Mouse (Mus musculus) erythroblast, adult 5-6 weeks (primary cell): ENCODE data around the gene Ccdc106. TPM values are rescaled to one million over a fixed set of nuclear protein-coding genes. Genes with fewer than 3 reads are reported as not detected.

Source experiments
- ATAC-seq: replicated peaks from 2 replicates; pipeline ENCODE4 v1.8.0; 2016; ENCODE audit warnings: moderate number of reproducible peaks, mild to moderate bottlenecking, moderate TSS enrichment, inconsistent platforms; ENCODE audit not compliant: poor library complexity, low FRiP score, severe bottlenecking
- total RNA-seq, 2 experiments: library from RNA; stranded (forward) in 1 of 2; stranded (reverse) in 1 of 2; fragments of 150-400 nt in 1 of 2; fragments of 200-764, 138-1000 nt in 1 of 2; gene quantifications; 2 replicates each; pipeline versions ENCODE4 v1.2.3 to v1.2.4; 2015 to 2017; ENCODE audit warnings: low replicate concordance in 2 of 2

Gene Ccdc106
- total RNA-seq, 2 experiments from 2014 or later, result not detected

DNA sequence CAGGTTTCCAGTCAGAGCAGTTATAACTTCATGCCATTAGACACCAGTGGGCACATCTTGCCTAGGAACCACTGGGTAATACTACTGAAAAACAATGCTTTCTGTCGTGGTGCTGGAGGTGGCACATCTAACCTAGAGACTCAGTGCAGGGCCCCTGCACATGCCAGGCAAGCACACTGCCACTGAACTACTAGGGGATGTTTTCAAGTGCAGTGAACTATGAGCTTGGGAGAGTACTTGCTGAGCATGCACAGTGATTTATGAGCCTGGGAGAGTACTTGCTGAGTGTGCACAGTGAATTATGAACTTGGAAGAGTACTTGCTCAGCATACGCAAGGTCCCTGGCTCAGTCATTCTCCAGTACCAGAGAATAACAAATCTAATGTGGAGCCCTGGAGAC is 82.2 kb downstream of the Ccdc106 start:
- no peak for ATAC-seq

DNA sequence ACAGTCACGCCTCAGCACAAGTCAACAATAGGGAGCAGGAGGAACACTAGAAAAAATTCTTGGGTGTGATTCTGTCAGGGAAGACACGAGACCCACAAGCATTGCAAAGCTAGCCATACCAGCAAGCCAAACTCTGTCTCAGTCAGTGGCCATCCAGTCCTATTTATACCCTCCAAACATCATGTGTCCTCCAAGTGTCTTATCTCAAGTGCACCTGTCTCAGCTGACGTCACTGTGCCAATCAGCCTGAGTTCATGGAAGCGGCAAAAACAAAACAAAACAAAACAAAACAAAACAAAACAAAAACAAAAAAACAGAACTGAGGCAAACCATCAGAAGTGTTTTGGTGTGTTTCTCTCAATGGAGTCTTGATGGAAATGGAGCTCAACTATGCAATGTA is 87.9 kb downstream of the Ccdc106 start:
- ATAC-seq, result no peak

DNA sequence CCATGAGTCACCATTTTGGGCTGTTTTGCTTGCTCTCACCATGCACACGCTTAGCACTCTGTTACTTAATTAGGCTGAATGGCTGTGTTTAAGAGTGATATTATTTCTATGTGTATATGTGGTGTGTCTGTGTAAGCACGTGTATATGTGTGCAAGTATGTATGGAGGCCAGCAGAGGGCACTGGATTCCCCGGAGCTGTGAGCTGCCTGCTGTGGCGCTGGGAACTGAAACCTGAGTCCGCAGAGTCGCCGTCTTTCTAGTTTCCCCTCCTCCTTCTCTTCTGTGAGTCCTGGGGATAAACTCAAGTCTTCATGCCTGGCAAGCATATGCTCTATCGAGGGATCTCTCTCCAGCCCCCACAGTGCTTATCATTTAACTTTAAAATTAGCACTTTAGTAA is 88.9 kb downstream of the Ccdc106 start:
- ATAC-seq, result no peak

Other genes with a start within 250 kb of the Ccdc106 start
- not detected in 2 replicates for gene Fam71e2, start 249.3 kb upstream of the Ccdc106 start, total RNA-seq (2015; ENCODE audit: low replicate concordance)
- not detected in 2 replicates for gene Fam71e2, start 249.3 kb upstream of the Ccdc106 start, total RNA-seq (2017; ENCODE audit: low replicate concordance)
- gene Il11, start 237.7 kb upstream of the Ccdc106 start, total RNA-seq (2015; ENCODE audit: low replicate concordance), result not detected in 2 replicates
- gene Il11, start 237.7 kb upstream of the Ccdc106 start, total RNA-seq (2017; ENCODE audit: low replicate concordance), result not detected in 2 replicates
- not detected in 2 replicates for gene Tmem190, start 237.6 kb upstream of the Ccdc106 start, total RNA-seq (2015; ENCODE audit: low replicate concordance)
- gene Tmem190, start 237.6 kb upstream of the Ccdc106 start, total RNA-seq (2017; ENCODE audit: low replicate concordance), result not detected in 2 replicates
- gene Tmem238, start 230.9 kb upstream of the Ccdc106 start, total RNA-seq (2015; ENCODE audit: low replicate concordance), result 4.0 and 7.5 TPM in 2 replicates
- gene Tmem238, start 230.9 kb upstream of the Ccdc106 start, total RNA-seq (2017; ENCODE audit: low replicate concordance), result 0.17 and 1.1 TPM in 2 replicates
- gene Rpl28, start 227.7 kb upstream of the Ccdc106 start, total RNA-seq (2015; ENCODE audit: low replicate concordance), result 304 and 336 TPM in 2 replicates
- 65.4 and 203 TPM in 2 replicates for gene Rpl28, start 227.7 kb upstream of the Ccdc106 start, total RNA-seq (2017; ENCODE audit: low replicate concordance)
- gene Ube2s, start 208.0 kb upstream of the Ccdc106 start, total RNA-seq (2015; ENCODE audit: low replicate concordance), result 167 and 232 TPM in 2 replicates
- gene Ube2s, start 208.0 kb upstream of the Ccdc106 start, total RNA-seq (2017; ENCODE audit: low replicate concordance), result 97.4 and 134 TPM in 2 replicates
- not detected in 2 replicates for gene Shisa7, start 175.9 kb upstream of the Ccdc106 start, total RNA-seq (2015; ENCODE audit: low replicate concordance)
- gene Shisa7, start 175.9 kb upstream of the Ccdc106 start, total RNA-seq (2017; ENCODE audit: low replicate concordance), result not detected in 2 replicates
- gene Isoc2b, start 150.3 kb upstream of the Ccdc106 start, total RNA-seq (2015; ENCODE audit: low replicate concordance), result 2.3 and 3.3 TPM in 2 replicates
- gene Isoc2b, start 150.3 kb upstream of the Ccdc106 start, total RNA-seq (2017; ENCODE audit: low replicate concordance), result 5.1 and 13.9 TPM in 2 replicates
- gene Isoc2a, start 143.4 kb upstream of the Ccdc106 start, total RNA-seq (2015; ENCODE audit: low replicate concordance), result not detected in 2 replicates
- 2.4 and 3.2 TPM in 2 replicates for gene Isoc2a, start 143.4 kb upstream of the Ccdc106 start, total RNA-seq (2017; ENCODE audit: low replicate concordance)
- not detected in 2 replicates for gene Gm36210, start 114.0 kb upstream of the Ccdc106 start, total RNA-seq (2015; ENCODE audit: low replicate concordance)
- not detected in 2 replicates for gene Gm36210, start 114.0 kb upstream of the Ccdc106 start, total RNA-seq (2017; ENCODE audit: low replicate concordance)
- gene Zfp628, start 105.3 kb upstream of the Ccdc106 start, total RNA-seq (2015; ENCODE audit: low replicate concordance), result 1.7 and 2.3 TPM in 2 replicates
- 1.5 and 2.0 TPM in 2 replicates for gene Zfp628, start 105.3 kb upstream of the Ccdc106 start, total RNA-seq (2017; ENCODE audit: low replicate concordance)
- gene Nat14, start 98.5 kb upstream of the Ccdc106 start, total RNA-seq (2015; ENCODE audit: low replicate concordance), result 1.7 TPM in 1 of 2 replicates, not detected in the other
- gene Nat14, start 98.5 kb upstream of the Ccdc106 start, total RNA-seq (2017; ENCODE audit: low replicate concordance), result 2.5 TPM in 1 of 2 replicates, not detected in the other
- not detected in 2 replicates for gene Ssc5d, start 94.8 kb upstream of the Ccdc106 start, total RNA-seq (2015; ENCODE audit: low replicate concordance)
- 0.28 TPM in 1 of 2 replicates, not detected in the other for gene Ssc5d, start 94.8 kb upstream of the Ccdc106 start, total RNA-seq (2017; ENCODE audit: low replicate concordance)
- not detected in 2 replicates for gene Sbk2, start 56.1 kb upstream of the Ccdc106 start, total RNA-seq (2015; ENCODE audit: low replicate concordance)
- not detected in 2 replicates for gene Sbk2, start 56.1 kb upstream of the Ccdc106 start, total RNA-seq (2017; ENCODE audit: low replicate concordance)
- not detected in 2 replicates for gene Sbk3, start 49.4 kb upstream of the Ccdc106 start, total RNA-seq (2015; ENCODE audit: low replicate concordance)
- not detected in 2 replicates for gene Sbk3, start 49.4 kb upstream of the Ccdc106 start, total RNA-seq (2017; ENCODE audit: low replicate concordance)
- 1.3 TPM in 1 of 2 replicates, not detected in the other for gene Zfp579, start 24.4 kb upstream of the Ccdc106 start, total RNA-seq (2015; ENCODE audit: low replicate concordance)
- 0.84 and 1.4 TPM in 2 replicates for gene Zfp579, start 24.4 kb upstream of the Ccdc106 start, total RNA-seq (2017; ENCODE audit: low replicate concordance)
- 4.6 and 10.2 TPM in 2 replicates for gene Zfp524, start 6.1 kb upstream of the Ccdc106 start, total RNA-seq (2015; ENCODE audit: low replicate concordance)
- 4.6 and 7.8 TPM in 2 replicates for gene Zfp524, start 6.1 kb upstream of the Ccdc106 start, total RNA-seq (2017; ENCODE audit: low replicate concordance)
- 6.7 and 9.2 TPM in 2 replicates for gene Fiz1, start 5.9 kb upstream of the Ccdc106 start, total RNA-seq (2015; ENCODE audit: low replicate concordance)
- 2.6 and 4.2 TPM in 2 replicates for gene Fiz1, start 5.9 kb upstream of the Ccdc106 start, total RNA-seq (2017; ENCODE audit: low replicate concordance)
- not detected in 2 replicates for gene Gm44973, start 5.1 kb upstream of the Ccdc106 start, total RNA-seq (2015; ENCODE audit: low replicate concordance)
- gene Gm44973, start 5.1 kb upstream of the Ccdc106 start, total RNA-seq (2017; ENCODE audit: low replicate concordance), result not detected in 2 replicates
- 2.3 and 3.1 TPM in 2 replicates for gene Zfp865, start 177 bp upstream of the Ccdc106 start, total RNA-seq (2015; ENCODE audit: low replicate concordance)
- 1.7 and 2.2 TPM in 2 replicates for gene Zfp865, start 177 bp upstream of the Ccdc106 start, total RNA-seq (2017; ENCODE audit: low replicate concordance)
- not detected in 2 replicates for gene 4632433K11Rik, start 13.6 kb downstream of the Ccdc106 start, total RNA-seq (2015; ENCODE audit: low replicate concordance)
- 0.60 TPM in 1 of 2 replicates, not detected in the other for gene 4632433K11Rik, start 13.6 kb downstream of the Ccdc106 start, total RNA-seq (2017; ENCODE audit: low replicate concordance)
- gene Zfp784, start 17.9 kb downstream of the Ccdc106 start, total RNA-seq (2015; ENCODE audit: low replicate concordance), result not detected in 2 replicates
- 0.84 TPM in 1 of 2 replicates, not detected in the other for gene Zfp784, start 17.9 kb downstream of the Ccdc106 start, total RNA-seq (2017; ENCODE audit: low replicate concordance)
- not detected in 2 replicates for gene Zfp580, start 31.0 kb downstream of the Ccdc106 start, total RNA-seq (2015; ENCODE audit: low replicate concordance)
- gene Zfp580, start 31.0 kb downstream of the Ccdc106 start, total RNA-seq (2017; ENCODE audit: low replicate concordance), result 0.26 TPM in 1 of 2 replicates, not detected in the other
- 42.3 and 45.8 TPM in 2 replicates for gene U2af2, start 41.6 kb downstream of the Ccdc106 start, total RNA-seq (2015; ENCODE audit: low replicate concordance)
- gene U2af2, start 41.6 kb downstream of the Ccdc106 start, total RNA-seq (2017; ENCODE audit: low replicate concordance), result 48.8 and 56.9 TPM in 2 replicates
- gene Epn1, start 59.7 kb downstream of the Ccdc106 start, total RNA-seq (2015; ENCODE audit: low replicate concordance), result 42.2 and 42.5 TPM in 2 replicates
- gene Epn1, start 59.7 kb downstream of the Ccdc106 start, total RNA-seq (2017; ENCODE audit: low replicate concordance), result 51.2 and 86.8 TPM in 2 replicates
- gene Rfpl4, start 96.4 kb downstream of the Ccdc106 start, total RNA-seq (2015; ENCODE audit: low replicate concordance), result not detected in 2 replicates
- not detected in 2 replicates for gene Rfpl4, start 96.4 kb downstream of the Ccdc106 start, total RNA-seq (2017; ENCODE audit: low replicate concordance)
- not detected in 2 replicates for gene Rasl2-9, start 105.4 kb downstream of the Ccdc106 start, total RNA-seq (2015; ENCODE audit: low replicate concordance)
- not detected in 2 replicates for gene Rasl2-9, start 105.4 kb downstream of the Ccdc106 start, total RNA-seq (2017; ENCODE audit: low replicate concordance)
- gene Vmn1r55, start 129.1 kb downstream of the Ccdc106 start, total RNA-seq (2015; ENCODE audit: low replicate concordance), result not detected in 2 replicates
- gene Vmn1r55, start 129.1 kb downstream of the Ccdc106 start, total RNA-seq (2017; ENCODE audit: low replicate concordance), result not detected in 2 replicates
- not detected in 2 replicates for gene Vmn1r56, start 176.2 kb downstream of the Ccdc106 start, total RNA-seq (2015; ENCODE audit: low replicate concordance)
- not detected in 2 replicates for gene Vmn1r56, start 176.2 kb downstream of the Ccdc106 start, total RNA-seq (2017; ENCODE audit: low replicate concordance)
- gene Vmn1r57, start 197.9 kb downstream of the Ccdc106 start, total RNA-seq (2015; ENCODE audit: low replicate concordance), result not detected in 2 replicates
- gene Vmn1r57, start 197.9 kb downstream of the Ccdc106 start, total RNA-seq (2017; ENCODE audit: low replicate concordance), result not detected in 2 replicates